Mouse (Mus musculus) heart, postnatal 36 days (tissue): Measurements from ENCODE around the gene Adarb2. TPM values are rescaled to one million over a fixed set of nuclear protein-coding genes. Genes with fewer than 3 reads are reported as not detected.

ENCODE experiments used
- DNase-seq, 2 experiments: peaks; one replicate each; pipeline ENCODE4 v3.0.0; 2021 to 2022
- intact Hi-C: fragments of 180-260 bp; cut with DNase I; formaldehyde crosslinking; loops from one replicate; pipeline ENCODE4 v1.15.1; 2025
- total RNA-seq, 2 experiments: library from RNA; stranded (reverse); gene quantifications; 2 replicates each; pipeline ENCODE4 v1.2.3; 2021

Adarb2 gene
- total RNA-seq, 2 experiments from 2014 or later: not detected

DNA sequence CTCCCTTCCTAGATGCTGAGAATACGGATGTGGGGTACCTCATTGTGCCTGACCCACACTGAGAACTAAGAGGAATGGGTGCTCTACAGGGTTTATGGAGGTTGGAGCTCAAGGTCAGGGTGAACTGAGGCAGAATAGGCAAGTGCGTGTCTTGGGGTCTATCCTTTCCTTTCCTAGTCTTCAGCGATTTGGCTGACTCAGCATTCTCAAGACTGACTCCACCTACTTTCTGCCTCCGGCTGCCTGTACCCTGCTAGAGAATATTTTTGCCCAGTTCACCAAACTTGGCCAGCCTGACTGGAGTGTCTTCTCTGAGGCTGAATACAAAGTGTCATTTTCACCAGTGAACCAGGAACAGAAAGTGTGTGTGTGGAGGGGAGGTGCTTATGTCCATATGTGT, 163.4 kb downstream of the Adarb2 start:
- intact Hi-C loops: no loop called here
- no peak for DNase-seq

DNA sequence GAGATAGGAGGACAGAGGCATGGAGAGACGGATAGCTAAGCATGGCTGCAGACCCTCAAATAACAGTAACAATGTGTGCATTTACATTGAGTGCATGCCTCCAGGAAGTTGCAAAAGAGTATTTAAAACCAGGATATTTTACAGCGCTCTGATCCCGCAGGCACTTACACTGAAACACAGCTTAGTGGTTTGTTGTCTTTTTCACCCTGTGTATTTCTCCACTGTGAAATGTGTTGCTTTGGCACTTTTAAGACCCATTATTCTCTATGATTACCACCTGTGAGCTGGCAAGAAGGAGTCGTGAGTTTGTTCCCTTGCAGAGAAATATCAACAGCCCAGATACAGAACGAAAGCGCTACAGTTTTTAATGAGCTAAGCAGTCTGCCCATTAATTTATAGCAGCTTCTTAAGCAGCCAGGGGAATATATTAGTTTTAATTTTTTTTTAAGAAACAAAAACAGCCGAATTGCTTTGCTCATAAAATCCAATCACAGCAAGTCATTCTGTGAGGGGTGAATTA, 167.3 kb downstream of the Adarb2 start:
- intact Hi-C loops: no loop called here
- no peak for DNase-seq

DNA sequence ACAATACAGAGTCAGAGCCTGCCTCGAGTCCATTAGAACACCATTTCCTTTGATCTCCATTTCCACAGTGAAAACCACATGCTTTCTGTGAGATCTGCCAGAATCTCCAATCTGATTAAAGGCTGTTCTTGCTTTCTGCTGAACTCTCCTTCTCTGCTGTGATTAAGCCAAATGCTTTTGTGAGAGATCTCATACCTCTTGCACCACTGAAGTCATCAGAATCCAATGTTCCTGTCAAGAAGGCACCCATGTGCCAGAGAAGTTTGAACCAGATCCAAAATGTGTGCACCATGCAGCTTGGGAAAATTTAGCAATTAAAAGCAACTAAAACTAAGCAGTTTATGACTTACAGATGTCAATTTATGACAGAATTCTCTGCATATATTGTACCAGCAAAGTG, 185.9 kb downstream of the Adarb2 start:
- intact Hi-C loops: no loop called here
- DNase-seq: no peak

DNA sequence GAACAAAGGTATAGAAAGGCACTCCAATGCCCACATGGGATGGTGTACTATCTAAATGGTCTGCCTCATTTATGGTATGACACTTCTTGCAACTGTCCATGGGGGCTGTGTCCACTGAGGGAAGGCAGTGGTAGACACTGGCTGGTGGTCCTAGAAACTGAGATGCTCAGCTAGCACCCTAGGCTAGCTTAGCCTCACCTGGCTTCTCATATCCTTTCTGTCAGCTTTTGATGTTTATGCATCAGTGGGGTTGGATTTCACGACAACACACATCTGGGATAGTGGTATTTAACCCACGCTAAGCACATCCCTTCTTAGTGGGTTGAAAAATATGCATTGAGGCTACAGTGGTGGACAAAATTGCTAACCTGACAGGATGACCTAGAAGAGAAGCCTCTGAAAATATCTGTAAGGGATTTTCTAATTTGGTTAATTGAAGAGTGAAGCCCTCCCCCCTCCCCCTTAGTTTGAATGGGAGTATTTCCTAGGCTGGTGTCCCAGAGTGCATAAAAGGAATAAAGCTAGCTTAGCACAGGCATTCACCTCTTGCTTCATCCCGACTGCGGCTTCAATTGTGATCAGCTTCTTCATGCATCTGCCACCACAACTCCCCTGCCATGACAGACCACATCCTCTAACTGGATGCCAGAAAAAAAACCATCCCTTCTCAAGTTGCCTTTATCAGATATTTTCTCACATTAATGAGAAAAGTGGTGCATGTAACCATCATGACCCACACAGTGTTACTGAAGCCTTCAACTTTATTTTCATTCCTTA, 197.8 kb downstream of the Adarb2 start:
- DNase-seq: no peak
- intact Hi-C loops: no loop called here

DNA sequence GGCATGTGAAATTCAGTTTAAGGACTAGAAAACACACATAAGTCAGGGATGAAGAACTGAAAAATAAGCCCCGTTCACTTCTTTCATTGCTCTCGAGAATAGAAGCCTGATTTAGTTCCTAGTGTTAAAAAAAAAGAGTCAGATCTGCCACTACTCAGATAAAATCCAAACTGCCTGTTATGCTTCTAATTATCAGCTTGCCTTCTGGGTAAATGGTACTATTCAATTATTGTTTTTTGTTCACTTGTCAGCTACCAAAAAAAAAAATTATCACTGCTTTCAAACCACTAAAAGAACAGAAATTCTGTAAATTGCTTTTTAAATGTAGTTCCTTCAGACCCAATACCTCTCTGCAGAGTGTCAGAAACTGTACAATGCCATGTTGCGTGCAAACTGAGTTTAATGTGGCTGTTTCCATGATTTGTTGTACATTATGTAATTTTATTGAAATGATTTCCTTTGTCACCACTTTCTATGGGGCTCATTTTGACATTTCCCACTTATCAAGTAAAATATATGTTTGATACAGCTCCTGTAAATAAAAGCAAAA, 199.7 kb downstream of the Adarb2 start:
- DNase-seq: no peak
- intact Hi-C loops: no loop called here

DNA sequence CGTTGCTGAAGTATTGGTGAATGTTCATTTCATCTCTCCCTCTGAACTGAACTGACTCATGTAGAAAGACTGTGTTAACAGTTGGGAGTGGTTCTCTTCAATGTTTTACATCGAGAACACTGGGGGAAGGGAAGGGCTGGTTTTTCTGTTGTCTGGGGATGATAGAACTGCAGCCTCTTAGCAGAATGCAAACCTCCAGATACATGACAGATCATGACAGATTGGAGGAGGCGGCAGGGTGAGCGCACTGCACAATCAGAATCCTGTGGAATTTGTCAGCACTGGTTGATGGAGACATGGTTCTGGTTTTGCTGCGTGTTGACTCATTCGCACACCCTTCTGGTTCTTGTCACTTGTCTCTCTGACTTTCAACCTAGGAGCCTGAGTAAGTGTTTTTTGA, 203.4 kb downstream of the Adarb2 start:
- DNase-seq: no peak
- intact Hi-C loops: no loop called here

- no peak for DNase-seq
- intact Hi-C loops: no loop called here
These were observed 208.0 kb downstream of the Adarb2 start for GRCm38 (mm10) chr13:8410353-8411318.

DNA sequence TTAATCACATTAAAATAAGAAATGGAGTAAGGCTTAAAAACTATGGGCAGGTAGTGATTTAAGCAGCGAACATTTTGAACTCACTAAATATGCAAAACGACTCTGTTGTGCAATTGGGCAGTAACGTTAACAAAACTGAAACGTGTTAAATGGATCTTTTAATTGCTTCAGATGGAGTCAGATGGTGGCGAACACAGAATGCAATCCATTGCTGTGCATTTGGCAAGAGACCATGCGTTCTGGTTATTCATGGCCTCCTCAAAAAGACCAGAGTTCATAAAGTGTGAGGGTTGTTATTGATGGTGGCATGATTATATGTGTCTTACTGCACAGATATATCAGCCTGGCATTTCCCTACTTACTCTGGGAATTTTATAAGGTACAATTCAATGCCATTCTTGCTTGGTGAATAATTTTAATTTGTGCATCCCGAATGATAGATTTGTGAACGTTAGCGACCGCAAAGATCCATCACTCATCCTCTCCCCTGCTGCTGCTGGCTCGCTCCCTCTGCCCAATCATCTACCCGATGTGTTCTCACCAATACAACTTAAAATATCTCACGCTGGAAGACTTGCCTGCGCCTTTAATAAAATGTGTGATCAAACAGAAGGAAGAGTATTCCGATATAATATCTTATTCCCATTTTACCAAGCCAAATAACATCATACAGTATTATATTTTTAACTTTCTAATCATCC, 221.5 kb downstream of the Adarb2 start:
- DNase-seq: no peak
- intact Hi-C loops: no loop called here

- intact Hi-C loops: no loop called here
- no peak for DNase-seq
These were observed 236.6 kb downstream of the Adarb2 start for GRCm38 (mm10) chr13:8439188-8439835.

DNA sequence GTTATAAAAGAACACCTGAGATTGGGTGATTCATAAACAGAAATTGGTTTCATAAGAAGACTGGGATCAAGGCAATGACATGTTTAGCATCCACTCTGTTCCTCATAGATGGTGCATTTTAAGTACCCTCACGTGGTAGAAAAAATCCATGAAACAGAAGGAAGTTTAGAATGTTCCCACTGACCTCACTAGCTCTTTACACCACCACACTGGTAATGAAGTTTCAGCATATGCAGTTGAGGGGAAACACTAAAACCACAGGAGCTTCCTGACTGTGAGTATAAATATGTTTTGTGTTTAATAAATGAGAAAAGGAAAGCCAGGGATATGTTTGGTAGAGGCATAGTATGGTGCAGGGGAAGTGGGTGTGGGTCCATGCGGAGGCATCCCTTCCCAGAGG, 242.7 kb downstream of the Adarb2 start:
- no peak for DNase-seq
- intact Hi-C loops: no loop called here

GRCm38 (mm10) chr13:8448192-8448879, 245.7 kb downstream of the Adarb2 start:
- intact Hi-C loops: no loop called here
- DNase-seq: no peak

DNA sequence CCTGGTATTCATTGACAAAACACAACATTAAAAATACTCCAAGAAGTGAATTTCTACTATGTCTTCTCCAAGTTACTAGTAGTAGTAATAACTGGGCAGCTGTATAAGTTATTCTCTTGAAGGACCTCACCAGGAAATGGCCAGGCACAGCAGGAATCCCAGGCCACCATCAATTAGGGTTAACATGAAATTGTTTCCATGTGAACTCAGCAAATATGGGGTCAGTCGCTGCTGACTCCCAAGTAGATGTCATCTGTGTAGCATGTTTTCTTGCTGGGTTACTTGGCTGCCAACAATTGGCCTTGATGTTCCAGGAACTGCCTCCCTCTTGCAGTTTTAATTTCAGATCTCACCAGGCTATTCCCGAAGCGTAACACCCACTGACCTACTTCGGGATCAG, 248.9 kb downstream of the Adarb2 start:
- intact Hi-C loops: no loop called here
- DNase-seq: no peak

DNA sequence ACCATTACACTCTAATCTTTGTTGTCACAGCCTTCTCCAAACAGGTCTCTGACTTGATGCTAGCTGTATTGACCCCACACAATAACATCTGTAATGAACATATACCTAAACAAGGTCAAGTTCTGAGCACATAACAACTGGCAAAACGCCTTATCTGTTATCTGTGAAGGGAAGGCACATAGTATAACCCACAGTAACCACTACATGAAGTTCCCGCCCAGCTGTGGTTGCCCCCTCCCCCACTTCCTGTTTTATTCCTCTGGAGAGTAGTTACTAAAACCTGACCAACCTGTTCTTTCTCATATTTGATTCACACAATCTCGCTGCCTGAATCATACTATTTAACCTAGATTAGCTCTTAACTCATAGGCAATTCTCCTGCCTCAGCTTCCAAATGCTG, 254.2 kb downstream of the Adarb2 start:
- intact Hi-C loops: no loop called here

GRCm38 (mm10) chr13:8457831-8458230, 255.2 kb downstream of the Adarb2 start:
- DNase-seq: no peak
- intact Hi-C loops: no loop called here

More for the DNA sequence above, 254.2 kb downstream of the Adarb2 start:
- no peak for DNase-seq

DNA sequence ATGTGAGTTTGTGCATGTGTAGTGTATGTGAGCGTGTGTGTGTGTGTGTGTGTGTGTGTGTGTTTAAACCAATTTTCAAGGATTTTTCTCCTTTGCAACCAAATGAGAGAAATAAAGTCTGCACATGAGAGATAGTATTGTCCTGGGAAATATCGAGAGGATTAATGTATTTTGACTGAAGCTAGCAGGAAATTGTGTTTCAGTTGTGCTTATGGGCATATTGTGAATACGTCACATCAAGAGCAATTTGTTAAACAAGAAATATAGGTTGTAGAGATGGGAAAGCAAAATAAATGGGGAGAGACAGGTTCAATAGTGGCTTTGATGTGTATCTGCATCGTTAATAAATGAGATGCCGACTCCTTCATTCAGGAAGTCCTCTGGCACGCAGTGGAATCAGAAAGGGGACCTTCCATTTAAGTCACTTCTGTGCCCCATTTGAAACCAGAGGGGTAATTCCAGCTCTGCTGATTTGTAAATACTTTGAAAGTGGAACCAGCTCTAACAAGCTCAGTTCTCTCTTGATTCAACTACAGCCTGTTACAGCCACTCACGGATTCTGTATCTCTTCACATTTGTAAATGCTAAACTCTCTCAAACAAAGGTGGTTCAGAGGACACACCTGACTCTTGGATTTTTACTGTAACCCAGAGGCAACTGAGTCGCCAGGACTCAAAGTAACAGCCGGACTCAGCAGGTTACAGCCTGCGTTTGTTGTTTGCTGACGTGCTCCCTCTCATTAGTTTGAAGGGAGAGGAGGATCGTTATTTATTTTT, 265.1 kb downstream of the Adarb2 start:
- DNase-seq: no peak
- intact Hi-C loops: no loop called here

DNA sequence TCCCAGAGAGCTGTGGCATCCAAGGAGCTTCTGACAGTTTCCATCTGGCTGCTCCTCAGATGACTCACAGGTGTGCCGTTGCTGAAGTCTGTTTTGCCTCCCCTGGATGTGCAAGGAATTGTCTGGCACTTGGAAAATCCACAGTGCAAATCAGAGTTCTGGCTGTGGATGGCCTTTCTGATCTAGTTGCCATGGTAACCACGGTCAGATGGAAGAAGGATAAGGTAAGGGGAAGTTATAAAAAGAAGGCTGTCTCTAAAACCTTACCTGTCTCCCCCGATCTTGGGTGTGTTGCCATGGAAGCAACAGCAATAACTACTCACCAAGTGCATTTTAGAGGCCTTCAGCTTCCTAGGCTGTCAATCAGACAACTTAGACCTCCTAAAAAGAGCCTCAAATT, 273.6 kb downstream of the Adarb2 start:
- intact Hi-C loops: no loop called here
- DNase-seq: no peak

DNA sequence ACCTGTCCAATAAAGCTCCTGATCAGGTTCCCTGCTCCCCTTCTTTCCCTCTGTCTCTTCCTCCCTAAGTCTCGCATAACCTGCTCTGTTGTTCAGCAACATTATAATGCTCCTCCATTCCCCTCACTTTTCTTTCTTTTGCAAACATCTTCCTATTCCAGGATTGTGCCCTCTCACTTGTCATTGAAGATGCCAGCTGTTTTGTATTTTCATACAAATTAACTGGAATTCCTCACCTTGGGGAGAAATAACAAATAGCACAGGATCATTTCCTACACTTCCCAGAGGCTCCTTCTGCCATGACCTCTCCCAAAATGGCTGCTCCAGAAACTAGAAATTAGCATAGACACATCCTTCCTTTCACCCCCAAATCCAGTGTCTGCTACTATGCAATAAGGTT, 276.1 kb downstream of the Adarb2 start:
- intact Hi-C loops: no loop called here
- DNase-seq: no peak

DNA sequence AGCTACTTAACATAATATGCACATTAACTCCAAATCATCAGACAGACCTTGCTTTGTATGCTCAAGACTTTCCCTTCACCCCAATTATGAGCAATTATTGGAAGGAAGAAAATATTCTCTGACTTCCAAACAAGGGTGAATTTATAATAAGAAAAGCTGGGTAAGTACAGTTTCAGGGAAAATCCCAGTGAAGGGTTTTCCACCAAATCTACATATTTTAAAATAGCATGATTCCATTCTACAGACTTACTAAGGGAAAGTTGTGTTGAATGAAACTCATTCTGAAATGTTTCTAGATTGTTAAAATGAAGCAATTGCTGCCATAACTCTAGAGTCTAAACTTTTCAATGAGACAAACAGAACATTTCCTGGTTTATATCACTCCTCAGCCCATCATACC, 277.3 kb downstream of the Adarb2 start:
- DNase-seq: no peak
- intact Hi-C loops: no loop called here

DNA sequence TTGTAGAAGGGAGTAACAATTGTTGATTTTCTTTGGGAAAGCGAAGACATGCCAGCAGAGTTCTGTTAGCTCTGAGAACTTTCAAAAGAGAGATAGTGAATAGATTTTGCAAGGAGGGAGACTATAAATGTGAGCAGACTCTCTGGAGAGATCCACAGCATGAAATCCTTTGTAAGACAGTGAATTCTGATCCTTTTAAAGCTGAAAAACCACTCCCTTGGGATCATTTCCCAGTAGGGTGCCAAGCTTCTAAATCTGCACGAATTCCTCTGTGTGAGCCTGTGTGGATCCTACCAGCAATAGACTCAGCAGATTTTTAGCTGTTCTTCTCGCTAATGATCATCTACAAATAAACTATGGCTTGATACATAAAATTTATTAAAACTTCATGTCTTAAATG, 278.7 kb downstream of the Adarb2 start:
- intact Hi-C loops: no loop called here

More for the DNA sequence above, 278.7 kb downstream of the Adarb2 start:
- no peak for DNase-seq
